Mouse (Mus musculus) liver, embryonic 11.5 days (tissue): ENCODE data around the gene Chrna7. TPM values are rescaled to one million over a fixed set of nuclear protein-coding genes. Genes with fewer than 3 reads are reported as not detected.

Experiments
- ATAC-seq: fragments of 200-750 bp; cut with Nextera tagmentation; replicated peaks from 2 replicates; pipeline ENCODE4 v1.8.0; 2017; ENCODE audit warnings: moderate number of reproducible peaks, mild to moderate bottlenecking, moderate TSS enrichment, moderate library complexity; ENCODE audit not compliant: low FRiP score
- DNase-seq: peaks from one replicate; pipeline ENCODE4 v3.0.0-alpha.2; 2017; ENCODE audit warnings: low spot score
- H3K27ac ChIP-seq: fragments of 300-500 bp; sonication (generic); 2 replicates; pipeline ENCODE4 v1.5.1; 2014; ENCODE audit warnings: mild to moderate bottlenecking, low read depth, low read length, control low read depth
- H3K27me3 ChIP-seq: fragments of 300-500 bp; sonication (generic); replicated peaks from 2 replicates; pipeline ENCODE4 v1.6.1; 2014; ENCODE audit warnings: low read length, mixed read lengths; ENCODE audit not compliant: control insufficient read depth, insufficient read depth
- H3K36me3 ChIP-seq: fragments of 300-500 bp; sonication (generic); 2 replicates; pipeline ENCODE4 v1.6.1; 2014; ENCODE audit warnings: mild to moderate bottlenecking, low read length, moderate library complexity, mixed read lengths; ENCODE audit not compliant: control insufficient read depth, insufficient read depth
- H3K4me1 ChIP-seq: fragments of 300-500 bp; sonication (generic); replicated peaks from 2 replicates; pipeline ENCODE4 v1.6.1; 2014; ENCODE audit warnings: low read length, mixed read lengths; ENCODE audit not compliant: control insufficient read depth, insufficient read depth
- H3K4me2 ChIP-seq: fragments of 300-500 bp; sonication (generic); 2 replicates; pipeline ENCODE4 v1.6.1; 2014; ENCODE audit warnings: mild to moderate bottlenecking, control low read depth, moderate library complexity
- H3K4me3 ChIP-seq: fragments of 300-500 bp; sonication (generic); 2 replicates; pipeline ENCODE4 v1.5.1; 2014; ENCODE audit warnings: low read depth, low read length, control low read depth
- H3K9ac ChIP-seq: fragments of 300-500 bp; sonication (generic); 2 replicates; pipeline ENCODE4 v1.6.1; 2014; ENCODE audit warnings: low read depth, low read length, control low read depth
- H3K9me3 ChIP-seq: fragments of 300-500 bp; sonication (generic); 2 replicates; pipeline ENCODE4 v1.6.1; 2016; ENCODE audit warnings: low read length, inconsistent platforms, mixed read lengths; ENCODE audit not compliant: control insufficient read depth
- WGBS: fragments of 180-500 bp; shearing (Covaris S2); extraction: QIAGEN DNeasy Blood & Tissue Kit; methylation state at CpG from one replicate; pipeline ENCODE4 v1.1.7; 2014; 5-methylcytosine and 5-hydroxymethylcytosine counted together
- polyA plus RNA-seq: library from polyadenylated mRNA; unstranded; fragments of >200 nt; fragmentation: Nextera tagmentation; extraction: Ambion mirVana; gene quantifications from 2 replicates; pipeline ENCODE4 v1.2.1, GENCODE M21; 2014

The Chrna7 gene
- polyA plus RNA-seq, 1 experiment from 2014 or later, result 1.2 TPM

- Histone ChIP-seq H3K4me1 (no peaks in the 10 kb centered on the region), H3K9me3 (no peaks in the 10 kb centered on the region), H3K4me2 (no peak overlapping the region), H3K36me3 (no peaks in the 10 kb centered on the region), H3K27ac (no peak overlapping the region), H3K27me3 (no peaks in the 10 kb centered on the region), H3K9ac (no peak overlapping the region), H3K4me3 (no peak overlapping the region)
- 82% methylated on average over 13 of the region's 13 CpGs for WGBS
- ATAC-seq, result no peak
- no peak for DNase-seq
Observed at GRCm38 (mm10) chr7:63189647-63190534, 22.5 kb downstream of the Chrna7 start.

- no peaks in the 10 kb centered on the region for H3K36me3 ChIP-seq
- no peak for ATAC-seq
- no peaks in the 10 kb centered on the region for H3K27me3 ChIP-seq
- no peak for DNase-seq
- no peaks in the 10 kb centered on the region for H3K9me3 ChIP-seq
- H3K9ac ChIP-seq, result no peak overlapping the region
- H3K4me3 ChIP-seq, result no peak overlapping the region
- H3K27ac ChIP-seq, result no peak overlapping the region
- WGBS, result 62% methylated on average over 3 of the region's 3 CpGs
- H3K4me1 ChIP-seq, result no peaks in the 10 kb centered on the region
- no peak overlapping the region for H3K4me2 ChIP-seq
Observed at GRCm38 (mm10) chr7:63170063-63170787, 42.1 kb downstream of the Chrna7 start.

- Histone ChIP-seq H3K4me3 (no peak overlapping the region), H3K27me3 (no peaks in the 10 kb centered on the region), H3K4me2 (no peak overlapping the region), H3K36me3 (no peaks in the 10 kb centered on the region), H3K9ac (no peak overlapping the region), H3K27ac (no peak overlapping the region), H3K9me3 (no peaks in the 10 kb centered on the region), H3K4me1 (no peaks in the 10 kb centered on the region)
- no peak for DNase-seq
- 82% methylated on average over 3 of the region's 3 CpGs for WGBS
- no peak for ATAC-seq
Observed at GRCm38 (mm10) chr7:63164617-63165016, 47.8 kb downstream of the Chrna7 start.

GRCm38 (mm10) chr7:63162272-63162864 lies 50.0 kb downstream of the Chrna7 start:
- no peak overlapping the region for H3K27ac ChIP-seq
- no peak overlapping the region for H3K9ac ChIP-seq
- WGBS, result 71% methylated on average over 7 of the region's 7 CpGs
- no peak overlapping the region for H3K4me3 ChIP-seq
- H3K4me1 ChIP-seq, result no peaks in the 10 kb centered on the region
- H3K27me3 ChIP-seq, result no peaks in the 10 kb centered on the region
- ATAC-seq (no peak), DNase-seq (no peak)
- no peak overlapping the region for H3K4me2 ChIP-seq
- no peaks in the 10 kb centered on the region for H3K36me3 ChIP-seq
- H3K9me3 ChIP-seq, result no peaks in the 10 kb centered on the region

GRCm38 (mm10) chr7:63153239-63153638 lies 59.1 kb downstream of the Chrna7 start:
- Histone ChIP-seq H3K4me2 (no peak overlapping the region), H3K9me3 (no peaks in the 10 kb centered on the region), H3K27ac (no peak overlapping the region), H3K4me3 (no peak overlapping the region), H3K9ac (no peak overlapping the region), H3K36me3 (no peaks in the 10 kb centered on the region), H3K27me3 (no peaks in the 10 kb centered on the region), H3K4me1 (no peaks in the 10 kb centered on the region)
- DNase-seq, result no peak
- WGBS, result 58% methylated on average over 1 of the region's 1 CpGs
- no peak for ATAC-seq

GRCm38 (mm10) chr7:63148740-63149139 lies 63.6 kb downstream of the Chrna7 start:
- H3K27me3 ChIP-seq, result no peaks in the 10 kb centered on the region
- 69% methylated on average over 3 of the region's 3 CpGs for WGBS
- no peaks in the 10 kb centered on the region for H3K4me1 ChIP-seq

GRCm38 (mm10) chr7:63148321-63148720 lies 64.0 kb downstream of the Chrna7 start:
- no peaks in the 10 kb centered on the region for H3K9me3 ChIP-seq
- no peaks in the 10 kb centered on the region for H3K4me1 ChIP-seq
- no peaks in the 10 kb centered on the region for H3K36me3 ChIP-seq
- no peak overlapping the region for H3K4me3 ChIP-seq
- no peak overlapping the region for H3K4me2 ChIP-seq
- 75% methylated on average over 5 of the region's 5 CpGs for WGBS
- no peak for ATAC-seq
- H3K27ac ChIP-seq, result no peak overlapping the region
- no peak overlapping the region for H3K9ac ChIP-seq
- DNase-seq, result no peak
- H3K27me3 ChIP-seq, result no peaks in the 10 kb centered on the region

More at GRCm38 (mm10) chr7:63148740-63149139, 63.6 kb downstream of the Chrna7 start:
- Histone ChIP-seq H3K9me3 (no peaks in the 10 kb centered on the region), H3K9ac (no peak overlapping the region), H3K4me2 (no peak overlapping the region), H3K4me3 (no peak overlapping the region), H3K27ac (no peak overlapping the region), H3K36me3 (no peaks in the 10 kb centered on the region)
- DNase-seq (no peak), ATAC-seq (no peak)

- Histone ChIP-seq H3K4me2 (no peak overlapping the region), H3K9ac (no peak overlapping the region), H3K9me3 (no peaks in the 10 kb centered on the region), H3K36me3 (no peaks in the 10 kb centered on the region), H3K4me1 (no peaks in the 10 kb centered on the region), H3K4me3 (no peak overlapping the region), H3K27me3 (no peaks in the 10 kb centered on the region), H3K27ac (no peak overlapping the region)
- DNase-seq (no peak), ATAC-seq (no peak)
- WGBS, result 64% methylated on average over 2 of the region's 2 CpGs
Observed at GRCm38 (mm10) chr7:63122547-63122946, 89.8 kb downstream of the Chrna7 start.
